Mouse (Mus musculus) limb, embryonic 11.5 days (tissue): ENCODE results near the gene Il34. TPM values are rescaled to one million over a fixed set of nuclear protein-coding genes. Genes with fewer than 3 reads are reported as not detected.

Source experiments
- ATAC-seq: fragments of 200-750 bp; cut with Nextera tagmentation; 2 replicates; pipeline ENCODE4 v1.8.0; 2017; ENCODE audit warnings: low read depth; ENCODE audit not compliant: insufficient number of reproducible peaks, low FRiP score, low TSS enrichment
- DNase-seq: peaks from one replicate; pipeline ENCODE4 v3.0.0-alpha.2; 2015; ENCODE audit warnings: low spot score
- H3K27ac ChIP-seq: fragments of 300-500 bp; sonication (generic); replicated peaks from 2 replicates; pipeline ENCODE4 v1.5.1; 2014; ENCODE audit warnings: low read depth, mild to moderate bottlenecking, low read length
- H3K27me3 ChIP-seq: fragments of 300-500 bp; sonication (generic); 2 replicates; pipeline ENCODE4 v1.6.1; 2014; ENCODE audit warnings: mild to moderate bottlenecking, low read length, mixed read lengths; ENCODE audit not compliant: control insufficient read depth, insufficient read depth
- H3K36me3 ChIP-seq: fragments of 300-500 bp; sonication (generic); 2 replicates; pipeline ENCODE4 v1.6.1; 2014; ENCODE audit warnings: mild to moderate bottlenecking, low read length, moderate library complexity, mixed read lengths; ENCODE audit not compliant: control insufficient read depth, insufficient read depth
- H3K4me1 ChIP-seq: fragments of 300-500 bp; sonication (generic); 2 replicates; pipeline ENCODE4 v1.6.1; 2014; ENCODE audit warnings: low read length, mixed read lengths; ENCODE audit not compliant: control insufficient read depth, insufficient read depth
- H3K4me2 ChIP-seq: fragments of 300-500 bp; sonication (generic); 2 replicates; pipeline ENCODE4 v1.6.1; 2014; ENCODE audit warnings: low read depth, mild to moderate bottlenecking, moderate library complexity; ENCODE audit not compliant: severe bottlenecking
- H3K4me3 ChIP-seq: fragments of 300-500 bp; sonication (generic); 2 replicates; pipeline ENCODE4 v1.5.1; 2014; ENCODE audit warnings: low read depth, low read length
- H3K9ac ChIP-seq: fragments of 300-500 bp; sonication (generic); 2 replicates; pipeline ENCODE4 v1.6.1; 2014; ENCODE audit warnings: mild to moderate bottlenecking, low read length
- H3K9me3 ChIP-seq: fragments of 300-500 bp; sonication (generic); 2 replicates; pipeline ENCODE4 v1.6.1; 2016; ENCODE audit warnings: low read length; ENCODE audit not compliant: control insufficient read depth
- WGBS: fragments of 180-500 bp; shearing (Covaris S2); extraction: QIAGEN DNeasy Blood & Tissue Kit; methylation state at CpG from one replicate; pipeline ENCODE4 v1.1.7; 2014; 5-methylcytosine and 5-hydroxymethylcytosine counted together
- polyA plus RNA-seq: library from polyadenylated mRNA; unstranded; fragments of >200 nt; fragmentation: Nextera tagmentation; extraction: Ambion mirVana; gene quantifications from 2 replicates; pipeline ENCODE4 v1.2.1, GENCODE M21; 2014

Gene Il34
- polyA plus RNA-seq, 1 experiment from 2014 or later = not detected

GRCm38 (mm10) chr8:110749500-110750170 is 56.1 kb downstream of the Il34 start:
- Histone ChIP-seq H3K4me3 (no peak overlapping the region), H3K36me3 (no peaks in the 10 kb centered on the region; the same call in 1 of the 2 replicates), H3K4me1 (no peaks in the 10 kb centered on the region), H3K9me3 (no peaks in the 10 kb centered on the region), H3K9ac (no peak overlapping the region), H3K27me3 (no peaks in the 10 kb centered on the region), H3K27ac (no peak overlapping the region), H3K4me2 (no peak overlapping the region)
- DNase-seq (peak; percentile 59), ATAC-seq (no peak)
- WGBS = 60% methylated on average over 10 of the region's 10 CpGs

DNA sequence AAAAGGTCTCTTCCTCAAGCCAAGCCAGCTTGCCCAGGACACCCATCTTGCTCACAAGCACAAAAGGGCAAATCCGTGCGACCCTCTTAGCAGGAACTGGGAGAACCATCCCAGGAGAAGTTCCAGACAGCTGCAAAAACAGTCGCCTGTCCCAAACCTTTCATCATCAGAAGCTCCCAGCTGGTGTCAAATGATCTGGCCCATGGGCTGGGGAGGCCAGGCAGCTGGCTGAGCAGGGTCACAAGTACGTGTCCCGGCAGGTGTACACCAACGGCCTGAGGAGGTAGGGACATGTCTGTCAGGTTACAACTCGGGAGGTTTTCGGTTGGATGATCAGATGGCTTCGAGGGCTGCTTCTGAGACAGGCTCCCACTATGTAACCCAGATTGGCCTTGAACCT is 59.1 kb downstream of the Il34 start:
- ATAC-seq (no peak), DNase-seq (no peak)
- Histone ChIP-seq H3K4me3 (no peak overlapping the region), H3K36me3 (no peaks in the 10 kb centered on the region; the same call in 1 of the 2 replicates), H3K9me3 (no peaks in the 10 kb centered on the region), H3K4me2 (no peak overlapping the region), H3K4me1 (no peaks in the 10 kb centered on the region), H3K27me3 (no peaks in the 10 kb centered on the region), H3K27ac (no peak overlapping the region), H3K9ac (no peak overlapping the region)
- WGBS = 71% methylated on average over 9 of the region's 9 CpGs

GRCm38 (mm10) chr8:110745162-110745561 is 60.6 kb downstream of the Il34 start:
- no peaks in the 10 kb centered on the region for H3K9me3 ChIP-seq
- 94% methylated on average over 10 of the region's 10 CpGs for WGBS
- DNase-seq = no peak

GRCm38 (mm10) chr8:110742452-110742818 is 63.3 kb downstream of the Il34 start:
- Histone ChIP-seq H3K4me1 (no peaks in the 10 kb centered on the region), H3K9ac (no peak overlapping the region), H3K36me3 (peaks cover 14% of the 10 kb centered on the region), H3K27me3 (no peaks in the 10 kb centered on the region), H3K9me3 (no peaks in the 10 kb centered on the region), H3K4me3 (no peak overlapping the region), H3K27ac (no peak overlapping the region), H3K4me2 (no peak overlapping the region)
- ATAC-seq (no peak), DNase-seq (no peak)
- 86% methylated on average over 5 of the region's 5 CpGs for WGBS

More at GRCm38 (mm10) chr8:110745162-110745561, 60.6 kb downstream of the Il34 start:
- ATAC-seq = no peak
- Histone ChIP-seq H3K4me3 (no peak overlapping the region), H3K9ac (no peak overlapping the region), H3K4me2 (no peak overlapping the region), H3K36me3 (no peaks in the 10 kb centered on the region; the same call in 1 of the 2 replicates), H3K27me3 (no peaks in the 10 kb centered on the region), H3K27ac (no peak overlapping the region), H3K4me1 (no peaks in the 10 kb centered on the region)

GRCm38 (mm10) chr8:110741816-110742451 is 63.8 kb downstream of the Il34 start:
- Histone ChIP-seq H3K4me3 (no peak overlapping the region), H3K27me3 (no peaks in the 10 kb centered on the region), H3K36me3 (peaks cover 15% of the 10 kb centered on the region), H3K27ac (no peak overlapping the region), H3K9me3 (no peaks in the 10 kb centered on the region), H3K9ac (no peak overlapping the region), H3K4me1 (no peaks in the 10 kb centered on the region), H3K4me2 (no peak overlapping the region)
- no peak for ATAC-seq
- 80% methylated on average over 15 of the region's 15 CpGs for WGBS
- DNase-seq = no peak

GRCm38 (mm10) chr8:110740629-110741175 is 65.0 kb downstream of the Il34 start:
- ATAC-seq (no peak), DNase-seq (no peak)
- H3K9me3 ChIP-seq = no peaks in the 10 kb centered on the region
- no peak overlapping the region for H3K9ac ChIP-seq
- no peak overlapping the region for H3K4me3 ChIP-seq
- WGBS = 89% methylated on average over 5 of the region's 5 CpGs
- no peaks in the 10 kb centered on the region for H3K27me3 ChIP-seq
- peaks cover 21% of the 10 kb centered on the region for H3K36me3 ChIP-seq
- no peak overlapping the region for H3K27ac ChIP-seq
- no peaks in the 10 kb centered on the region for H3K4me1 ChIP-seq
- H3K4me2 ChIP-seq = no peak overlapping the region

GRCm38 (mm10) chr8:110738591-110739195 is 67.0 kb downstream of the Il34 start:
- WGBS = 91% methylated on average over 35 of the region's 35 CpGs

DNA sequence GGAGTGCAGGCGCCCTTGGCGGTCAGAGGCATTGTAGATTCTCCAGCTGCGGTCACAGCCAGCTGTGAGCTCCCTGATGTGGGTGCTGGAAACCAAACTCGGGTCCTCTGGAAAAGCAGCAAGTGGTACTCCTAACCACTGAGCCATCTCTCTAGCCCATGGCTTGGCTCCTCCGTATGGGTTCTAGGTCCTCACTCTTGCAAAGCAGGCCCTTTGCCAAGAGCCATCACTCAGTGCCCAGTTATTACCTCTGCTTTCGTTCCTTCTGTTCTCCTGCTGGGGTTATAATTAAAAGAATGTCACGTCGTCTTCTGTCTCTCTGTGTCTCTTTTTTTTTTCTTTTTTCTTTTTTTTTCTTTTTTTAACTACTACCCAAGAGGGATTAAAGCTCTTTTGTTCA is 72.7 kb downstream of the Il34 start:
- Histone ChIP-seq H3K27ac (no peak overlapping the region), H3K9ac (no peak overlapping the region), H3K36me3 (peaks cover 35% of the 10 kb centered on the region), H3K4me3 (no peak overlapping the region), H3K4me2 (no peak overlapping the region), H3K27me3 (no peaks in the 10 kb centered on the region), H3K4me1 (no peaks in the 10 kb centered on the region), H3K9me3 (no peaks in the 10 kb centered on the region)
- no peak for ATAC-seq
- DNase-seq = no peak
- 92% methylated on average over 8 of the region's 8 CpGs for WGBS

More at GRCm38 (mm10) chr8:110738591-110739195, 67.0 kb downstream of the Il34 start:
- Histone ChIP-seq H3K4me3 (no peak overlapping the region), H3K9me3 (no peaks in the 10 kb centered on the region), H3K27me3 (no peaks in the 10 kb centered on the region), H3K27ac (no peak overlapping the region), H3K36me3 (peaks cover 25% of the 10 kb centered on the region), H3K4me2 (no peak overlapping the region), H3K9ac (no peak overlapping the region), H3K4me1 (no peaks in the 10 kb centered on the region)
- DNase-seq (no peak), ATAC-seq (no peak)
